Mouse (Mus musculus) thymus, adult 18-20 months (tissue): ENCODE results near the gene Olfr1396.
A peak's percentile ranks its signal among the peaks of the same experiment; 100 is the strongest.

Source experiments
- DNase-seq, 2 experiments: peaks; one replicate each; pipeline ENCODE4 v3.0.0; 2022; ENCODE audit warnings: mixed read lengths in 2 of 2

The Olfr1396 gene

DNA sequence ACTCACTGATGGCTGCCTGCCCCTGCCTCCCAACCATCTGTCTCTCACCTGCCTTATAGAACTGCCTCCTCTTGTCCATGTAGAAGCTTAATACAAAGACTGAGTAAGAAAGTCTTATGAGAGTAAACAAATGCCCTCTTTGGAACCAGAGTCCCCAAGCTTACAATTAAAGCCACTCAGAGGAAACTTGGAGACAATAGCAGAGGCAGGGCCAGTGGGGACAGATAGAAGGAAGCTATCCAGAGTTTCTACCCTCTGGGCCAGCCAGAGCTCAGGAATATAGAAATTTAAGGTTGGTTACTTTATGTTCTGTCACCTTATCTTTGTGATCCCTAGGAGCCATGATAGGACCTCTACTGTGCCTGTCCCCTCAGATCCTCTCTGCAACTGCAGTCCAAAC, at the start of gene Olfr1396:
Gene Olfr1396 (minus strand): TSS at position 101 of the 400 bp plus-strand sequence.
- no peak for DNase-seq

DNA sequence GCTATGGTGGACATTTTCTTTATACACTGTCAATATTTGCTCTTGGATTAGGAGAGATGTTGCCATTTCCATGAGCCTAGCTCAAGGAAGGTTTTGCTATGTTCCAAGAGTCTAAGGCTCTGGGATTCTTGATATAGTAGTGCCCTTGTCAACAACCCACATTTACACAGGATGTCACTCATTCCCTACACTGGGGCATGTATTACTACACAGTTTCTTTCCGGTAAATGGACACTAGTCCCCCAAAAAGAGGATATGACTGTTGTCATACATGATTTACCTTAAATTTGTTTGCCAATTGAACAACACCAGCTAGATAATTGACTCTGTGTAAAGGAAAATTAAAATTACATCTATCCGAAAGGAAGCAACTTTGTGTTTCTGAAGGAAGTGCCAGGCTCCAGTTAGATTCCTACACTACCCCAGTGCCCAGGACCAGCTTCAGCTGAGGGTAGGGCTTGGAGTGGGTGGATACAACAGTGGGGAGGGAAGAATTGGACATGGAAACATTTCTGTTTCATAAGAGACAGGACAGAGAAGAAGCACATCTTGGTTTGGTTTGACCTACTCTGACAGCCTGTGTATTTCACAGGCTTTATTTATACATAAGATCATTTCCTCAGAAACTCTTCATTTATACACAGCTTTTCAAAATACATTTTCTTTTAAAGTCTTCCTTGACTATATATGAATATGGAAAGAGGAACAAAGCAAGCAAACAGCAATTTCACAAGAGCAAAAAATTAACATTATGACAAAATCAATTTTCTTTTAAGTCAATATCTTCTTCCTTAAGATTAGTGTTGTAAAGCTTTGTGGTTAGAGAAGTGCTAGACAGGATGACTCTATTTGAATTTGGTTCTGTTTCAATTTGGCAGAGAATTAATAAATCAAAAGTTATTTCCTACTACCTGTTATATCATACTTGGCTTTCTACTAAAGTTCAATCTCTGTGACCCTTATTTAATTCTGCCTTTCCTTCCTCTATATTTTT, 42.4 kb upstream of the Olfr1396 start:
- no peak for DNase-seq

DNA sequence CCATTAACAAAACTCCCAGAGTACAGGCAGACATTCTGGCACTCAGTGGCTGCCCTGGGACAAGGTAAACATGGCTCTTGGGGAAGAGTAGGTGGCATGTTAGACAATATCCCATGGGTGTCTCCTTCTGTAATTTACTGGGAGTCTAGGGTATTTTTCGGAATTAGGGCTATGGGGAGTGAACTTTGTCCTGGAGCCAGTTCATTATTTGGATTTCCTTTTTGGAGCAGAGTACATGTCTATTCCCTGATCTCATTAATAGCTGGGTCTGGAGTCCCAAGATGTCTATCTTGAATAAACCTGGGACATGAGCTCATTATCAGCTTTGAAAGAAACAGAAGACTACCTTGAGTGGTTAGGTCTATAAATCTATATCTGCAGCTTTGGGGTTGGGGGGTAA, 39.4 kb upstream of the Olfr1396 start, which contains the start of gene Olfr1394:
Gene Olfr1394 (plus strand): TSS at position 301 of the 400 bp plus-strand sequence.
- DNase-seq = no peak

DNA sequence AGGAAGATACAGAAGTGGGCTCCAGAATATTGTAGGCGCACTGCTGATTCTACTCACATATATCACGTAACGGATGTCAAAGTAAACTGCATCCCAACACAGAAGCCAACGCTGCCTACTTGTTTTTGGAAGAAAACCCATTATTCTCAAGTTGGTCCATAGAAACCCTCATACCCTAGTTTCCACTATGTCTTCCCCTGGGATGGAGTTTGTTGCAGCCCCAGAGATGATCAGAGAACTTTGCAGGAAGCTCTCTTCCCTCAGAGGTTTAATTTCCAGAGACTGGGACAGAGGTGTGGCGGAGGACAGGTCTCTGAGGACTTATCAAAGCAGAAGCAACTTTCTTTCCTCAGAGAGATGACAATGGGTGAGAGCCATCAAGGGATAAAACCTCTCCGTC, 27.3 kb upstream of the Olfr1396 start, which contains the start of gene Olfr1395:
Gene Olfr1395 (plus strand): TSS at position 301 of the 400 bp plus-strand sequence.
- DNase-seq = no peak

DNA sequence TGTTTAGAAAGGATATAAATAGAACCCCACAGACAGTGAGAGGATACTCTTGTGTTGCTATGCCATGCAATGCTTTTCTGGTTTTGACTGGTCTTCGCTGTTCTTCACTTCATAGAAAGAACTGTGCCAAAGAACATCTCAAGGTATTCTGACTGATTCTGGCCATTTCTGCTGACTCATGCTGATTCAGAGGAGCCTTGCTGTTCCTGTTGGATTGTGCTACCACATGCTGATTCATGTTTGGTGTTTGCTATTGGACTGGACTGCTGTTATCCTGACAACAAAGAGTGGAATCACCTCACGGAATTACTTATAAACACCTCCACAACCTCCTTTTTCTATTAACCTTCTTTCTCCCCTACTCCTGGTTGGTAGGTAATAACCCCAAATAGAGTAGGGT, 9.5 kb upstream of the Olfr1396 start:
- no peak for DNase-seq

DNA sequence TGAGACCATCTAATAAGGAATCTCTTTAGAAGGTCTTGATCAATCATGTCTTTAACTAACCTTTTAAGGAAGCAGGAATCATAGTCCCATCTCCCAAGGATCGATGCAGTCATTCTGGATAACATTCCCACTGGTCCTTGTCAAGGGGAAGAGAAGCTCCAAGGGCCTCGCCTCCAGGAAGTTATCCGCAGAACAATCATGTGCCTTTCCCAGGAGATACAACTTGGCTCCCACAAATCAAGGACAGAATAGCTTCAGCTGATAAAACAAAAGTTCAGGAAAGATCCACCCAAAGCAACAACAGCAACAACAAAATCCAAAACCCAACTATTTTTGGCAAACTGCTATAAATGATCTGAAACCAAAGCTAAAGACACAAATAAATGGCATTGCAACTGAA, 5.0 kb upstream of the Olfr1396 start:
- DNase-seq = no peak

DNA sequence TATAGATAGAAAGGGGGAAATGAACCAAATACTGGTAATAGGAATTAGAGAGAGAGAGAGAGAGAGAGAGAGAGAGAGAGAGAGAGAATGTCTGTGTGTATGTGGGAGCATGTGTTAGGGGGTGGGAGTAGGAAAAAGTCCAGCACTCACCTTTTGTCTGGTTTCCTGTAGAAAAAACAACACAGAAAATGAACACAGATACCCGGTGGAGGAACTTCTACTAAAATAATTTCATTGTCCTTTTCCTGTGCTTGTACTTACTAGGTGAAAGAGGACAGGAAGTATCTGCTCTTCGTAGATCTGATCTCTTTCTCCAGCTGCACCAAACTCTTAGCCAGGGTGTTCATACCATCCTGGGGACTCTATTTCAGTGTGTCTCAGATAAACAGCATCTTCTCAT, 516 bp downstream of the Olfr1396 start:
- no peak for DNase-seq

DNA sequence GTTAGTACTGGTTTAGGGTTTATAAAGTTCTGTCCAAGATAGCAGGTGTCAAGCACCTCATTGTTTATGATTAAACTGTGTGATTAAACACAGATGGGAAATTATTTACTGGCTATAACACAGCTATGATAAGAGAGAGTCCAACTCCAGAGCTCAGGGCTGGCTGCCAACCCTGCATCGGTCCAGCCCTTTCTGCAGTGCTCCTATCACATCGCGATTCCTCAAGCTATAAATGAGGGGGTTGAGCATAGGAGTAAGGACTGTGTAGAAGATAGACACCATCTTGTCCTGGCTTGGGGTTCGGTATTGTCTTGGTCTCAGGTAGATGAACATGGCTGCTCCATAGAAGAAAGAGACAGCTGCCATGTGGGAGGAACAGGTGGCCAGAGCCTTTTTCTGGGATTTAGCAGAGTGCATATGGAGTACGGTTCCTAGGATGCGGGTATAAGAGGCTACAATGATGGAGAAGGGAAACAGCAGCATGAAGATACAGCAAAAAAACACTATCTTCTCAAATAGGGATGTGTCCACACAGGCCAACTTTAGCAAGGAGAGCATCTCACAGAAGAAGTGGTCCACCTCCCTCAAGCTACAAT, 2.0 kb downstream of the Olfr1396 start:
- DNase-seq = no peak

DNA sequence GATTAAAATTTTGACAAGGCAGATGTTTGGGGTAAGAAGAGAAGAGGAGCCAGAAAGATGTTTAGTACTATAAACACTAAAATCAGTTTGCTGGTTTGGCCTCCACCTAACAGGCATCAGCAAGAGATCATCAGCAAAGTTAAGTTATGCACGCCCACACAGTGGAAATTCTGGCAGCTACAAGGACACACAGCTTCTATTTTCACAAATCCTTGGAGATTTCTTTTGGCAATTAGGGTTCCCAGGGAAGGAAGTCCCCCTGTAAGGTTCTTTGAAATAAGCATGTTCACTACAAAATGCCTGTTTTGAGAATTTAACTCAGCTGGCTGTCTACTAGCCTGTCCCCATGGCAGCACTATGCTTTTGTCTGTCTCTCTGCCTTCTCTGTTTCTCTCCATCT, 3.7 kb downstream of the Olfr1396 start:
- DNase-seq = no peak

DNA sequence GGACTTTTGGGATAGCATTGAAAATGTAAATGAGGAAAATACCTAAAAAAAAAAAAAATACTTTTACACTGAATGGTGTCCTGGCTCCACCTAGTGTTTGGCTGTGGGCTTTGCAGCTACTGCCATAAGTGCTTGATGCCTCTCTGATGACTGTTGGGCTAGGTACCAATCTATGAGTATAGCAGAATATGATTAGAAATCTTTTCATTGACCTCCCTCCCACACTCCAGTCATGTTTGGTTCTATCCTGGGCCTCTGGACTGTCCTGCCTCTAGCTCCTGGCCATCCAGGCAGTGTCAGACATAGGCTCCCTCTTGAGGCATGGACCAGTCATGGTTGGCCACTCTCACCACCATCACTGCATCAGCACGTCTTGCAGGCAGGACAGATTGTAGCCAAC, 5.8 kb downstream of the Olfr1396 start:
- DNase-seq = no peak

DNA sequence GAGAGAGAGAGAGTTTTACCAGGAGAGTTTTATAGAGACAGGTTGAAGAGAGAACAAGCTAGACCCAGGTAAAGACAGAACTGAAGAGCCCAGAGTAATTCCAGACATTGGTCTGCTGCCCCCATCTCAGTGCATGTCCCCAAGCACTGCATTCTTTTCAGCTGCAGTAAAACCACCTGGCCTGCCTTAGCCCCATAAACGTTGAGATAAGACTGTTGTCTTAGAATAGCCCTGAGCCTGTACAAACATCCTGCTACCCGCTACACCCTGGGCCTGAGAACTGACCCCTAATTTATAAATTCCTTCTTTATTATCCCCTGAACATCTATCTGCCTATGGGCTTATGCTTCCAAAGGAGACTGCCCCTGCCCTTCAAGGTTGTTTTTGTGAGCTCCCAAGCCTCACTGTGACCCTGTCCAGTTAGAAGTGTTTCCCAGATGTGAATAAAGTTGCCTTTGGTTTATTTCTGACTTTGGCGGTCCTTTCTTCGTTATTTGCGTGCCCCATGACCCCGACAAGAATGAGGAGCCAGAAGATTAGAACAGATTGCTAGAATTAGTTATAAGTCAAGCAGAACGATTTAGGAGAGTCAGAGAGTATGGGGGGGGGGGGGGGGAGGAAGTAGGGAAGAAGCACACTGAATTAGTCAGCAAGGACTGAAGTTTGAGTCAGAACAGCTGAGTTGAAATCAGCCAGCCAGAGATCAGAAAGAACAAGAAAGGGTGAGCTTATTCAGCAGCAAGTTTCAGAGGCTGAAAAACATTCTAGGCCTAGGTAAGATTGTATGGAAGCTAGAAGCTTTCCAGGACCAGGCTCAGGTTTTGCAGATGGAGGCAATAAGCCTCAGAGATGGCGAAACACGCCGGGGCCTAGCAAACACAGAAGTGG, 6.8 kb downstream of the Olfr1396 start:
- DNase-seq = no peak

DNA sequence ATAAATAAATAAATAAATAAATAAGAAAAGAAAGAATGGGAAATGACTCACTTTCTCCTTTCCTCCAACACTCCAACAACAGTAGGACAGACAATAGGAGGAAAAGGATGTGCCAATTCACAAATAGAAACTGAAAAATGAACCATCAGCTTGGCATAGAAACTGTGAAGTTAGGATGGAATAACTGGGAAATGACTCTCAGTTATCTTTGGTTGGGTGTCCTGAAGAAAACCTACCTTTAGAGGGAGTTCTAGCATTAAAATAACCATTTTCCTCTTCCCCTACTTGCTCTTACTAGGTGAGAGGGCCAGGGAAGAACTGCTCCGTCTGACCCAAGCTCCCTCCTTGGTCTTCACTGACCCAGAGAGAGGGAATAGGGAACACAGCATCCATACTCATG, 8.9 kb downstream of the Olfr1396 start:
- DNase-seq = no peak

DNA sequence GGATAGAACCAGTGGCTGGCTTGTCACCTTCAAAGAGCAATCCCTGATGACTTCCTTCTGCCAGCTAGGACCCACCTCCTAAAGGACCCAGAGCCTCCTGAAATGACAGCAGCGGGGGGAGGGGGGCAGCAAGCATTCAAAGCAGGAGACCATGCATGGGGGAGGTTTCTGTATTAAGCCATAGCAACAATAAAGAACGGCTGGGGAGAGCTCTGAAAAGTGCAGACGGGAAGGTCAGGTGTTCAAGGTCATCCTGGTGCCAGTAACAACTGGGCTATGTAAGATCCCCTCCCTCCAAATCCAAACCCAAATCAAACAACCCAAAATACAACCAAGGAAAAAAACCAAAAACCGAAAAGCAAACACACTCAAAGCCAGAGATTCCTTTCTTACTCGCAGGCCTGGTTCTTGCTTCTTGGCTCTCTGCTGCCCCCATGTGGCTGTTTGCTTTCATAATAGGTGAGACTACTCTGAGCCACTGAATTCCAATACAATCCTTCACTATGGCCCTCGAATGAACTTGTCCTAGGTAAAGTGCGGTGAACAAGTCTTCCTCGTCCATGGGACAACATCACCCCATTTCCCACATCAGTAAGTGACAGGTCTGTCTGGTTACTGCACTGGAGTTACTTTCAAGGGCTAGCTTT, 11.5 kb downstream of the Olfr1396 start:
- peak; percentile 61 to 77 for DNase-seq

DNA sequence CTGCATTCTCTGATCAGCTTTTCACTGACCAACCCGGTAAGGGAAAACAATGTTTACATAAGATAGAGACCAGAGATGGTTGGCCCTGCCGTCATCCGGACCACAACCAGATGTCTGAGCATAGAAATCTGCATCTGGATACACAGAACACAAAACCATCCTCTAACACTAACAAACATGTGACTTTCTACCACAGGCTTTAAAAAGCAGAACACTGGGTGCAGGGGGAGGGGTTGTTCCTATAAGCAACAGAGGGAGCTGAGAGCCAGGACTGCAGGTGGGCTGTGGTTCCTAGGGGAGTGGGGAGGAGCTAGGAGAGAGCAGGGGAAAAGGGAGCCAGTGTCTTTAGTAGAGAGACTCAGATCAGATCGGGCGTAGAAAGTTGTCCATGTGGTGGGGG, 13.2 kb downstream of the Olfr1396 start:
- peak in 1 of 2 experiments; percentile 75 for DNase-seq

DNA sequence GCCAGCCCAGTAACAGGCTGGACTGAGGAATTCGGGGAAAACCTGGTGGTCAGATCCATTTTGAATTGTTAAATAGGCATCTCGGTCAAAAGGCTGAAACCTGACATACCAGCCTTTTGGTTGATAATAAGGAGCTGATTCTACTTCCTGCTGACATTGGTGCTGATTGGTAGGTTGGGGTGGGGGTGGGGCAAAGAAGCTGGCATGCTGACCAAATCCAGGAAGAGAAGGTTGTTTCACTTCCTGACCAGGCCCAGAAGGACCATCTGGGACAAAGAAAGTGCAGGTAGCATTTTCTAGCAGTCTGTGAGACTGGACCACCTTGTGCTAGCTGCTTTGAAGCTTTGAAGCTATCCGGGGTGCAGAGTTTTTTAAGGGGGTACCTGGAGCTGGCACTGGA, 14.3 kb downstream of the Olfr1396 start:
- DNase-seq = no peak

DNA sequence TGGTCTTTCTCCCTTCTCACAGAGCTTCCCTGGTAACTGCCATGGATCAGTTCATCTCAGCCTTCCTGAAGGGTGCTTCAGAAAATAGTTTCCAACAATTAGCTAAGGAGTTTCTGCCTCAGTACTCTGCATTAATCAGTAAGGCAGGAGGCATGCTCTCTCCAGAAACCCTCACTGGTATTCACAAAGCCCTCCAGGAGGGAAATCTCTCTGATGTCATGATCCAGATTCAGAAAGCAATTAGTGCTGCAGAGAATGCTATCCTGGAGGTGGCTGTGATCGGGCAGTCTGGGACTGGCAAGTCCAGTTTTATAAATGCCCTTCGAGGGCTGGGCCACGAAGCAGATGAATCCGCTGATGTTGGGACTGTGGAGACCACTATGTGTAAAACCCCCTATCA, 19.3 kb downstream of the Olfr1396 start:
- no peak for DNase-seq

DNA sequence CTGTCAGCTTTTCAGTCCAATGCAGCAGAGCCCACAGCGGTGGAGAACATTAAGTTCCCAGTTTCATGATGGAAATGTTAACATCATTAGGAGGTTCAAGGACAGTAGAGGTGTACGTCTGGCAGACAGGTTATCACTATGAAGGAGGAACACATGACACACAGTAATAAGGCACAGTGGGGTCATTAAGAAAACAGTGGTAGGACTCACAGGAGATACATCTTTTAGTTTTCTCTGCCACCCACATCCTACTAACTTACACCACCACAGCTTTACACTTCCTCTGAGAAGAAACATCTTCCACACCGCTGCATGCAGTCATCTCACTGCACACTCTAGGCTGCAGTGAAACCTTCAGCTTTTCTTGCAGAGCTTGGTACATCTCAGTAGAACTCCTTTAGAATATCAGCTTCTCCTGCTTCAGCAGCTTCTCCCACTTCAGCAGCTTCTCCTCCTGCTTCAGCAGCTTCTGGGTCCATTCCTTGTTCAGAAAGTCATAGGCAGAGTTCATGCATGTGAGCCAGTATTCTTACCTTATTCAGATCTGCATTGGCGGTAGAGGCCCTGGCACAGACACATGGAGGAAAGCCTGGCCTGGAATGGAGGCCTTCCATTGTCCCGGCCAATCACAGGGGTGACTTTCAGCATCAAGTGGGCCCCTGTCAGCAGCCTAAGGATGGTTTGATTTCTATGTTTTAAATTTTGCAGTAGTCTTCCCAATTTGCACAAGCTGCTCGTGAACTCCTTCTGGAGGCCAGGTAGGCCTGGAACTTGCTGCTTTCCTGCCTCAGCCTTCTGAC, 20.6 kb downstream of the Olfr1396 start:
- DNase-seq = peak in 1 of 2 experiments; percentile 63

DNA sequence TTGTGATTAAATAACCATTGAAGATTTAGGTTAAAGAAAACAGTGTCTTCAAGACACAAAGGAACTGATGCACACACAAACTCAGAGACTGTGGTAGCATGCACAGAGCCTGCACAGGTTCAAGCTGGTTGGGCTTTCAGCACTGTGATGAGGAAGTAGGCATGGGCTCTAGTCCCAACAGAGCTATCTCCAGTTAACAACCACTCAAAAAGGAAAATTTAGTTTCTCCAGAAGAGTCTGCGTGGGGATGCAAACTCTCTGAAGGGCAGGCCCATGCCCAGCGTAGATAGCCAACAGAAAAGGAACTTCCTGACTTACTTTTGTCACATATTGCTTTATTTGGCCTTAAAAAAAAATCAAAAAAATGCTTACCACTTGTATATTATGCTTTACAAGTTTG, 21.9 kb downstream of the Olfr1396 start:
- no peak for DNase-seq

DNA sequence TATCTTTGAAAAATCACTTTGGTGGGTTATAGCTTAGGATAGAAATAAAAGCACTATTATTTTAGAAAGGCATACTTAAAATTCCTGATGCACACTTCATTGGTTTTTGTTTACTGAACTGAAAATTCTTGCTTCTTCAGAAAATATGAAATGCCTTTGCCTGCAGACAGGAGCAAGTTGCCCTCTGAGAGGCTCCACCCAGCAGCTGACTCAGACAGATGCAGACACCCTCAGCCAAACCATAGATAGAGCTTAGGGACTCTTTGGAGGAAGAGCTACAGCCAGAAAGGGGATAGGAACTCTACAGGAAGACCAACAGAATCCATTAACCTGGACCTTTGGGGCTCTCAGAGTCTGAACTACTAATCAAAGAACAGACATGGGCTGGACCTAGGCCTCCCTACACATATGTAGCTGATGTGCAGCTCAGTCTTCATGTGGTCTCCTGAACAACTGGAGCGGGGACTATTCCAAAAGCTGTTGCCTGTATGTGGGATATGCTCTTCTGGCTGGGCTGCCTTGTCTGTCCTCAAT, 22.6 kb downstream of the Olfr1396 start:
- DNase-seq = no peak

DNA sequence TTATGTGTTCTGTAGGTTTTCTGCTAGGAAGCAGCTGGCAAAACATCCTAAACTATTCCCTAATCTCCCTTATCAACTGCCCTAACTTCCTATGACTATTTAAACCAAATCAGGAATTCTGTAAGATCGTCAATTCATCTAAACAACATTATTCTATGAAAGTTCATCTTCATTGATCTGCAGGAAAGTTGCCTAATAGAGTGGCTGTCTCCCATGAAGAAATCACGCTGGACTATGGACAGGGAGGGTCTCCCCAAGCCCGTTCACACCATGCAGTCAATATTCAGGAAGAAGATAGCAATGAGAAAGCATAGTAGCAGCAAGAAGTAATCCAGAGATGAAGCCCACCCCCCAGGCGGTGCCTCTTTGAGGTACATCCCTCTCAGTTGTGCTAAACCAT, 23.5 kb downstream of the Olfr1396 start:
- DNase-seq = no peak

DNA sequence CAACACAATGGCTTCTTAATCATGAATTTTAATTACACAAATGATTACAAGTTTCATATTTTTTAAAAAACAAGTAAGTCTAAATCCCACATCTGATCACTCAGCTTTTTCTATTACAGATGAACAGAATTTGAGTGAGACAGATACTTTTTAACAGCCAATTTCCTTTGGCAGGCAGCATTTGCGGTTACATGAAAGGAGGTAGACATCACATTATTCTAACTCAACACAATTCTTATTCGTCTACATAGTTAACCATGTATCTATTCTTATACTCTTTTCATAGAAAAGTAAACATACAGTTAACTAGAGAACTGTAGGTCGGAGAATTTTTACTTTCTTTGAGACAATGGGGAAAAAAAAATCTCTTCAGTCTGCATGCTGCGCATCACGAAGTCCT, 24.1 kb downstream of the Olfr1396 start:
- DNase-seq = no peak
